Mouse (Mus musculus) C2C12 (cell line): Measurements from ENCODE around the gene Rusc2.

Source experiments
- CEBPB ChIP-seq: IDR thresholded peaks from one replicate; pipeline ENCODE4 v1.6.1; 2011; ENCODE audit warnings: low read depth, mild to moderate bottlenecking, control low read depth, moderate library complexity
- CTCF ChIP-seq: IDR thresholded peaks from one replicate; pipeline ENCODE4 v1.5.1; 2011; ENCODE audit not compliant: control insufficient read depth, insufficient read depth, insufficient read length
- MAX ChIP-seq: IDR thresholded peaks from one replicate; pipeline ENCODE4 v1.6.1; 2011; ENCODE audit warnings: mild to moderate bottlenecking, control low read depth
- MYOD1 ChIP-seq: IDR thresholded peaks from one replicate; pipeline ENCODE4 v1.6.1; 2011; ENCODE audit warnings: low read depth; ENCODE audit not compliant: control insufficient read depth, insufficient read length
- MYOG ChIP-seq: IDR thresholded peaks from one replicate; pipeline ENCODE4 v1.6.1; 2011; ENCODE audit not compliant: control insufficient read depth, insufficient read length; ENCODE audit errors: extremely low read depth
- USF1 ChIP-seq: IDR thresholded peaks from one replicate; pipeline ENCODE4 v1.6.1; 2011; ENCODE audit warnings: low read depth, mild to moderate bottlenecking, control low read depth, moderate library complexity

DNA sequence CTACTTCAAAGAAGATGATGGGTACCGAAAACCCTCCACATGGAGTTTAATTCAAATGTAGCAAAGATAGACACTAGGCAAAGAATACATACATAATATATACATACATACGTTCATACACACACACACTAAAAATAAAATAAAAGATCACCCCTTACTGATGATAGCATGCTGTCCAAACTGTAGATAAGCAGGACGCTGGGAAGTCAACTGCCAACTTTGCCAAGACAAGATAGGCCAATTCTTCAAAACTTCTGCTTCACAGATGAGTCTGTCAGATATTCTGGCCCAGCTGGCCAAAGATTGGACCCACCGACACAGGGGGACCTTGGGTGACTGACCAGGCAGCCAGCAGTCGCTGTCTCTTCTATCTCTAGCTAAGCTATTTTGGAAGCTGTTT lies 81.3 kb downstream of the Rusc2 start:
- TF ChIP-seq MYOG = no peak
- no peak for TF ChIP-seq CTCF
- no peak for TF ChIP-seq CEBPB
- TF ChIP-seq MAX = no peak
- TF ChIP-seq MYOD1 = no peak
- TF ChIP-seq USF1 = no peak
